Mouse (Mus musculus) kidney, adult 9 months (tissue): ENCODE results near the gene Chst10.
A peak's percentile ranks its signal among the peaks of the same experiment; 100 is the strongest.

ENCODE experiments used
- DNase-seq: peaks from one replicate; pipeline ENCODE4 v3.0.0; 2022

The Chst10 gene

DNA sequence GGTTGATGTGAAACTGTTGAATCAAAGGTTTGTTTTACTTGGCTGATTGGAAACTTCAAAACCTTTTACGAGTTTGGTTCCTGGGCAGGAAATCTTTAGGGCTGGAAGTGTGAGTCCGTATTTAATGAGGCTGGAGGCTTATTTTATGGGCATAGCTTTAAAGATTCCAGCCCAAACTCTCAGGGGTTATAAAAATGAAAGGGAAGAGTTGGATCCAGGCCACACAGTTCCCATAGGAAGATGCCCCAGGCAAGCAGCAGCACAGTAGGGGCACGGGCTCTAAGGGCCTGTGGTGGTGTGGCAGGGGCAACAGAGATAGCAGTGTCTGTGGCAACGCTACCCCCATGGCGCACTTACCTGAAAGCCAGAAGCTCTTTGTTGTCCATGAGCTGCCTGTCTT lies 31.7 kb downstream of the Chst10 start:
- no peak for DNase-seq

DNA sequence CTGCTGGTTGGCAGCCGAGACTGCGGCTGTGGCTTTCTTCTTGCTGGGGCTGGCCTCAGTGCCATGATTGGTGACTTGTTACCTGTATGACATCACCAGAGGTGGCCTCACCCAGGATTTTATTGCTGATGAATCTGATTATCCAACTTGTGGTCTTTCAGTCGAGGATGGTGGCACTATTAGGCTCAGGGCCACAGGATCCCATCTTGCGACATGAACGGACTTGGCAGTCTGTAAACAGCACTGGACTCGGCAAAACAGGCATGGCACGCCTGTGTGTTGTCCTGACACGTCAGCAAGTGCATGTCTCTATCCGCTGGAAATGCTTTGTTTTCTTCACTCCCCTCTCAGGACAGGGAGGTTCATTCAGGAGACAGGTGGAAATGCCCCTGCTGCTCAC lies 33.6 kb downstream of the Chst10 start:
- DNase-seq, result no peak

DNA sequence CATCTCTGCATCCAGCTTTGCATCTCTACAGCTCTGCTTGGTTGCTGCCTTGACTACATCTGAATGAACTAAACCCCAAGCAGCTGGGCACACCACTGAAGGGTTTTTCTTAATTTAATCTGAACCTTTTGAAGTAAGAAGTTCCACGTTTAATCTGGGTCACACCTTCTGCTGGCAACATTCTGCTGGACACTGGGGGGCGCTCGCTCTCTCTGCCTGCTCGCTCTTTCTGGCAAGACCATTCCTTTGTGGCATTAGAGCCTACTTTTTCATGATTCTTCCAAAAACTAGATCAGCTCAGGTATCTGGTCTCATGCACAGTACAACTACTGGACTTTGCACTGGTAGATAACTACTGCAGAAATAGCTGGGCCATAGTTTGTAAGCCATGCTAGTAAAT lies 35.7 kb downstream of the Chst10 start:
- DNase-seq, result no peak

DNA sequence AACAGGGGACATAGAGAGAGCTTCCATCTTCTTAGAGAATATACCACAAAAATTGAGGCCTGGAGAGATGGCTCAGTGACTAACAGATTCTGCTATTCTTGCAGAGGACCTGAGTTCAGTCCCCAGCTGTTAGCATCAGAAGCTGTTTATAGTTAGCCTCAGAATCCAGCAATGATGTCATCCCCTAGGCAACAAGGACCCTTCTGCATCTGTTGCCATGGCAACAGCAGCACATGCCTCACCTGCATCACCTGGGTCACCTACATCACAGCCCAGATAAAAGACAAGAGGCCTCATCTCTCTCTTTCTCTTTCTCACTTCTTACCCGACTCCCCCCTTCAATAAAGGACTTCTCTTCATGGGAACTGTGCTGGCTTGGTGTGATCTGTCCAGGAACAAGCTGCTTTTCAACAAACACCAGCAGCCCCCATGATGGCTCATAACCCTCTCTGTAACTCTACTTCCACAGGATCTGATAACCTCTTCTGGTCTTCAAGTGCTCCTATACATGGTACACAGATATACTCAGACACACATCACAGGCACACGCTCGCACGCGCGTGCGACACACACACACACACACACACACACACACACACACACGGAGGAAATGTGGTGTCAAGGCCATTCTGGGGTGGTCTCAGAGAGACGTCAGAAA lies 37.0 kb downstream of the Chst10 start:
- DNase-seq, result no peak

DNA sequence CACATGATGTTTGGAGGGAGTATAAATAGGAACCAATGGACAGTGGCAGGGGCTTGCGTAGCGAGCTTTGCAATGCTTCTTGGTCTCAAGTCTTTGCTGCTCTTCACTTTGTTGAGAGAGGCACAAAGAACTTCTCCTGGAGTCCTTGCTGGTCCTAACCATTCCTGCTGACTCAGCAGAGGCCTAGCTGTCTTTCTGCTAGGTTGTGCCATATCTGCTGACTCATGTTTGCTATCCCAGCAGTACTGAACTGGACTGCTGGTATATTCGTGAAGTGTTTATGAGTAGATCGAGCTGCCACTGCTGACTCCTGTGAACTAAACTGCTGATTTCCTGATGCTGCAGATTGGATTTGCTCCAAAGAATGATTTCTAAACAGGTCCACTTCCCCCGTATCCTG lies 37.8 kb downstream of the Chst10 start:
- no peak for DNase-seq

DNA sequence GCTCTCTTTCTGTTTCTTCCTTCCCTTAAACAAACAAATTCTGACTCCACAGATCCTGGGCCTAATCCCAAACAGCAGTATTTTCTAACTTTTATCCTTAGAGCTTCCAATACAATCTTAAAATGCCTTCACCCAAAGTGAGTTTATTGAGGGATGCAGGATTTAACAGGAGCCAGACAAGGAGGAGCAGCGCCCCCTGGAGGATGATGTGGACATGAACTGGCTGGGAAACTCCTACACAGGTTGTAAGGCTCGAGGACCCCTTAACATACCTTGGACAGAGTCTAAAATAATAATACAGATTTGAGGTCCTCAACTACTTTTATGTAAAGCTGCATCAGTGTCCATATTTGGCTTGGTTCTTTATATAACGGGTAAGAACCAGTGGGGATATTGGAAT lies 41.8 kb downstream of the Chst10 start:
- peak; percentile 17 for DNase-seq

DNA sequence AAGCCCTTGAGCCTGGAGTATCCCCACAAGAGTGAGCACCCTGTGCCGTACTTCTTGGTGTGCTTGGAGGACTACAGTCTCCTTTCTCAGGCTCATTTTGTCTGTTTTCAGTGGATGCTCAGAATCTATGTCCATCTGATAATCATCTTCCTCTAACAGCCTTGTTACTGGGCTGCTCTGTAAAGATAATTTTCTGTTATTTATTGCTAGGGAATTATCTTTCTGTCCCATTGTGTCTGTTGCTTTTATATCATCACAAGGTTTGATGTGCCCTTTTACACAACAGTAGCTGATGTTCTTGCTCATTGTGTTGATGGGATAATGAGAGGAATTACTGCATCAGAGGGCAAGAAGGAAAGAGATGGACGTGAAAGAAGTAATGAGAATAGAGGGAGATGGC lies 45.7 kb downstream of the Chst10 start:
- DNase-seq, result no peak

DNA sequence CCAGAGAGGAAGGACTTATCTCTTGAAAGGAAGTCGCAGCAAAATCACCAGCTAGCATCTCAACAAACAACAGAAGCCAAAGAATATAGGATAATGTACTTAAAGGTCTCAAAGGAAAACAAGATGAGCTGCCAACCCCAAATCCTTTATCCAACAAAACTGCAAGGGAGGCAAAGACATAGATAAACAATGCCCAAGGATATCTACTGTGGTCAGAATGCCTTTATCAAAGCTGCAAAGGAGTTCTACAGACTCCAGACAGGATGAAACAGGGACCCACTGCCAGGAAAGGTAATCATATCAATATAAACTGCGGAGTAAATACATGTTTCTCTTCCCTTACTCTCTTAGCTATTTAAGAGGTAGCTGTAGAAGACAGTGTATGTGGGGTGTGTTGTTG lies 47.3 kb downstream of the Chst10 start:
- no peak for DNase-seq

DNA sequence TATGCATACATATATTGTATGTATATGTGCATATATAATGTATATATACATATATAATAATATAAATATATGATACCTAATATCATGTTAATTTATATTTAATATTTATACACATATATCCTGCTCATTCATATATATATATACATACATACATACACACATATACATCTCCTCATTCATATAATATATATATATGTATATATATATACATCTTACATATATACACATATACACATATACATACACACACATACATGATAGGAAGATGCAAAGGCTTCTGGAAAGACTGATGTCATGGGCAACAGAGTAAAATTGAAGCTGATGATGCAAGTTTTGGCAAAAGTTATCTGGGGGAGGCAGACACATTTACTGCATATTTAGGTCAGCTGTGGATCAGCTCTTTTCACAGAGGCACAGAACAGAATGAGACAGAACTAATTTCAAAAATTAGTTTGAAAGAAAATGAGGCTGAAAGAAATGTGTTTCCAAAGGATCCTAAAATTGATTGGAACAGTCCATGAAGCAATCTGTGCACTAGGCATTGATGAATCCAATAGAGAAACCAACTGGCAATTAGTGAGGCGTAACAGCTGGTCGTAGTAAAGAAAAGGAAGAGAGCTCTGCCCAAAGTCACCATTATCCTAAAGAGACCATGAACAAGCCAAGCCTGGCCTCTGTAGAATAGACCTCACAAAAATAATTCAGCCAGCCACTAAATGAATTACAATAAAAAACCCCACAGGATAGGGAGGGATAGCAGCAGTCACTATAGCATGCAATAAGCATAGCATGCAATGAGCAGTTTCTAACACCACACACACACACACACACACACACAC lies 49.3 kb downstream of the Chst10 start:
- no peak for DNase-seq

DNA sequence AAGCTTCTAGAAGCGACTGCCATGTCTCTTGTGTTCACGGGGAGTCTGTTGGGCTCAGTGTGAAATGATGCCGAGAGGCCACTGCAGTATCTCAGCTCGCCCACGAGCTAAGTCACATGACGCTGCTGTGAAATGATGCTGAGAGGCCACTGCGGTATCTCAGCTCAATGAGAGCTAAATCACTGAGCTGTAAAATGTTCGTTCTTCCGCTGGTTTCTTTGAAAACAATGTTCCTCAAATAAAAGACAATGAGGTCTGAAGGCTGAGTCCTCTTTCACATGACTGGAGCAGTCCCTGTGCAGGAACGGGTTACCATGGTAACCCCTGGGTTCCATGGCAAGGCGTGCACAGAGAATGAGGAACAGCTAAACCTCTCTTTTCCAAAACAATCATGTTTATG lies 50.0 kb downstream of the Chst10 start:
- no peak for DNase-seq

DNA sequence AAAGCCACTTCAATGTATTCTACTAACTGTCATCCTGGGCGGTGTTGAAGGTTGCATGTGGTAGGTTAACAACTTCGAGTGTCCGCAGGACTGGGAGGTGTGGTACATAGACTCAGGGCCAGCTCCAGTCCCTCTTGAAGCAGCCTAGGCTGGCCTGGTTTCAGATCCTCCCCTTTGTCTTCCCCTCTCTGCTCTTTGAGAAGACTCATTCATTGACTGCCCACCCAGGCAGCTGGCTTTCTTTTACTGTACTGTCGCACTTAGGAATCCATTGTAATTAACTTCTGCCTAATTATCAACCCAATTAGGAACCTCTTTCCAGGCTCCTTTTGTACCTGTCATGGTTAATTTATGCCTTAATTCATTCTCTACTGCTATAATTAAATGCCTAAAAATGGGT lies 54.7 kb downstream of the Chst10 start:
- no peak for DNase-seq

DNA sequence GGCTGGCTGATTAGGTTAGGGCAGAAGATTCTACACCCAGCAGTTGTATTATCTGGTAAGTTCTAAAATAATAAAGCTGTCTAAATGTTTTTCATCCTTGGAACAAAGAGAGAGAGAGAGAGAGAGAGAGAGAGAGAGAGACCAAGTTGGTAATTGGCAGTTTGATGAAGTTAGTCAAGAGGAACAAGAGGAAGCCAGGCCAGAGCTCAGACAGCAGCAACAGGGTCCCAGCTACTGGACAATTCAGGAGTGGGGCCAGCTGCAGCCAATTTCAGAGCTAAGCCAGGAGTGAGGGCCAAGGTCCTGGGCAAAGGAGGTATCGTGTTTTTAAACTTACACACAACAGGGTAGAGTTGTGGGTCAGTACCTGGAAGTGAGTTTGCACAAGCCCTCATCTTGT lies 55.1 kb downstream of the Chst10 start:
- DNase-seq, result no peak

DNA sequence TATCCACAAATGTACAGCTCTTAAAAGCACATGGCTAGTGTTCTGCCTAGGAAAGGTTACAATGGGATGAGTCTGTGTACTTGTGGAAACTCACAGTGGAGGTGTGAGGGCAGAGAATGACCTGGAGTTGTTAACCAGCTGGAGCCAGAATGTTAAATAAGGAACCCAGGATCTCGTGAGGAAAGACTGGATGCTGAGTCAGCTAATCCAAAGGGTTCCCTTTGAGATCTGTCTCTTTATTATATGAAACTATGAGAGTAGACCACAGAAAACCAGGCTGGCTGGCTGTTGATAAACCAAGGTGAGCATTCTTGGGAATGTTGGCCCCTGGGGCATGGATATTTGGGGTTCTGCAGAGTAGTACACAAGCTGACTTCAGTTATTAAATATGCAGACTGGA lies 58.0 kb downstream of the Chst10 start:
- no peak for DNase-seq

DNA sequence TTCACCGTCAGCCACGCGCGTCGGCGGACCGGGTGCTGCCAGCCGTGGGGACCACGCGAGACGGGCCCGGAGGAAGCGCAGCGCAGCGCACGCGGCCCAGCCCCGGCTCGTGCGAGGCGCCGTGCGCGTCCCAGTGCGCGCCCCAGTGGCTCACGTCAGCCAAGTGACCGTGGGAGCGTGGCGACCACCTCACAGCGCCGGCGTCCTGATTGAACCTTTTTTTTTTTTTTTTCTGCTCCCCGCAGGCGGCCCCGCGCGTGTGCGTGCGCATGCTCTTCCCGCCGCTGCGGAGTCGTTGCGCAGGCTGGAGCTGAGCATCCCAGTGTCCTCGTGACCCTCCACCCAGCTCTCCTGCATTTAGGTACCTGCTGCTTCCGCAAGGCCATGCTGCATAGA lies 61.5 kb downstream of the Chst10 start, which contains the start of gene Lonrf2:
TSS of gene Lonrf2 (minus strand) at position 235 of the 396 bp plus-strand sequence.
- no peak for DNase-seq

DNA sequence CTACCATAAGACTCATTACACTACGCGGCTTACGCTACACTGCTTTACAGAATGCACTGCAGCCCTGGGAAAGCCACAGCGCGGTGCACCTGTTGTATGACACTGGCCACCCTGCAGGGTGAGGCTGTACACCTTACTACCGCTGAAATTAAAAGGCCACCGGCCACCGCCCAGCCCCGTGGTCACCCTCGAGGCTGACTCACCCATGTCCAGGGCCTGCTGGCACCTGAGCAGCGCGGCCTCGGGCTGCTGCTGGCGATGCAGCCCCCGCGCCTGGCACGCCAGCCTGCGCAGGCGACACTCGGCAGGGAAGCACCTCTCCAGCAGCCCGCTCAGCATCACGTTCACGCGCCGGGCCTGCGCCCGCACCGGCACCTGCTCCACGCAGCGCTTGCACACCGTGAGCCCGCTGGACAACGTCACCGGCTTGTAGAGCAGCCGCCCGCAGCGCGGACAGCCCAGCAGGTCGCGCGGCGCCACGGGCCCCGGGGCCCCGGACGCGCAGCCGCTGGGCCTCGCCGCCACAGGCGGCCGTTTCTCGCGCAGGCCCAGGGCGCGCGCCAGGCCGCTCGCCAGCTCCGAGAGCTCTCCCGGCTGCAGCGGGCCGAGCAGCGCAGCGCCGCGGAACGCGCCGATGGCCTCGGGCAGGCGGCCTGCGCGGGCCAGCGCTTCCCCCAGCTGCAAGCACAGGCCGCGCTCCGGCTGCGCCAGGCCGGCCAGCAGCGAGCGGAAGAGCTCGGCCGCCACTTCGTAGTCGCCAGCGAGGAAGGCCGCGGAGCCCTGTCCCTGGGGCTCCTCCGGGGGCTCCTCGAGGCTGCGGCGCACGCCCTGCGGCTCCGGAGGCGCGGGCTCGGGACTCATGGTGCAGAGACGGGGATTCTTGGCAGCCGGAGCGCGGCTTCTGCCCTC lies 62.1 kb downstream of the Chst10 start:
- DNase-seq, result no peak

DNA sequence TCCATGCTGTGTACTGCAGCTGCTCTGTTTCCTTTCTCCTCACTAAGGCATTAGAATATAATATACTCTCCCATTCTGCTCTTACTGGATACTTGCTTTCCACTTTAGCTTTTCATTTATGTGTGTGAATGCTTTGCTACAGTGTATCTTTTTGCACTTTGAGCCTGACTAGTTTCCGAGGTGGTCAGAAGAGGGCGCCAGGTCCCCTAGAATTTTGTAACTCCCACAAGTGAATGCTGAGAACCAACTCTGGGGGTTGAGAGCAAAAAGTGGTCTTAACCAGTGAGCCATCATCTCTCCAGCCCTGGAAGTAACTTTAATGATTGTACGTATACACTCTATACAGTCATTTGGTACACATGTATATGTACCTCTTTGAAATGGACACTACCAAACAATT lies 63.1 kb downstream of the Chst10 start:
- DNase-seq, result no peak

DNA sequence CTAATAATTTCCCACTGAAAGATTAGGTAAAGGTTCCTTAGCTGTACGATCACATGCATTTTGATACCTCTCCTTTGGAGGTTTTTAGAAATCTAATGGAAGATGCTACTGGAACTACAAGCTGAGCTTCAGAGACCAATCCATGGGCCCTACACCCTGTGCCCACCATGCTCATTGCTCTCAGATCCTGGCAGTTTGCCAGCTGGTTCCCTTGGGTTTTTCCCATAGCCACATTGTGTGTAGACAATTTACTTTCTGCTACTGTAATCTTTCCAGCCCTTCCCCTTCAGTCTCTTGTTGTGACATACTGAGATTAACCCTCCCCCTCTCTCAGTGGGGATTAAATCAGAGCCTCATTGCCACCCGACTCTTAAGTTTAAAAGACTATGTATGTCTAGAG lies 73.0 kb downstream of the Chst10 start:
- no peak for DNase-seq

DNA sequence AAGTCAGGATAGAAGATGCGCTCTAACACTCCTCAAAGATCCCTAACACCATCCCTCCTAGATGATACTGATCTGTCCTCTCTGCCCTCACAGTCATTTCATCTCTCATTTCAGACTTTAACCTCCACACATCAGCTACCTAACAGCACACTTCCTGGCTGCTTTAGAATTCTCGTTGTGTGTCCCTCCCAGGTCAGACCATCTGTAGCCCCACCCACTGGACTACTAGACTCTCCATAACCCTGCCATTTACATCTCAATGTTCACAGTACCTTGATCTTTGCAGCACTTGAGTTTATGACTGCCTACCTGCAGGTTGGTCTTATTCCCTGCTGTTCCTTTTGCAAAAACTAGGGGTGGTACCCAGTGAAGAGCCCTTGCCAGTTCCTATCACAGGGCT lies 74.1 kb downstream of the Chst10 start:
- no peak for DNase-seq

DNA sequence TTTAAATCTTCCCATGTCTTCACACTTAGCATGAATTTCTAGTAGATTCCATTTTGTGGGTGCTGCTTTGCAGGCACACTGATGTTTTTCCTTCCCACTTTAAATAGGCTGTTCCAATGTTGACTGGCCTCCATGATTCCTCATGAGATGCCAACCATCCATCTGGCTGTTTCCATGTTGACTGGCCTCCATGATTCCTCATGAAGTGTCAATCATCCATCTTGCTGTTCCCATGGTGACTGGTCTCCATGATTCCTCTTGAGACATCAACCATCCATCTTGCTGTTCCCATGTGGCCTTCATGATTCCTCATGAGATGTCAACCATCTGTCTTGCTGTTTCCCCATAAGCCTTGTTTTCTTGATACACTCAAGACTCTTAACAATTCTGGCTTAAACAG lies 78.3 kb downstream of the Chst10 start:
- no peak for DNase-seq

DNA sequence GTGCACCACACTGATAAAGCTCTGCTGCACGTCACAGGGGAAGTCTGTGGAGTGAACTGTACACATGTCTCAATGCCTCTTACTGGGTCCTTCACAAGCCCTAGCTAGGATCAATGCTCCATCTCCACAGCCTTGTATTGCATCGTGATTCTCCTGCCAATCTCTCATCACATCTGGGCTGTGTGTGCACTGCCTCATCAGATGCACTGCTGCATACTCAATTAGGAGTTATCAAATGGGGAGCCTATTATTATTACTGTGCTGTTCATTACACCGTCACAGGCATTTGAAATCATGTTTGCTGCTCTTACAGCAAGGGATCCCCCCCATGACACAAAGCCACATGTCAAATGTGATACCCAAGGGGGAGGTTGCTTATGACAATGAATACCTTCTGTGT lies 80.3 kb downstream of the Chst10 start:
- no peak for DNase-seq

DNA sequence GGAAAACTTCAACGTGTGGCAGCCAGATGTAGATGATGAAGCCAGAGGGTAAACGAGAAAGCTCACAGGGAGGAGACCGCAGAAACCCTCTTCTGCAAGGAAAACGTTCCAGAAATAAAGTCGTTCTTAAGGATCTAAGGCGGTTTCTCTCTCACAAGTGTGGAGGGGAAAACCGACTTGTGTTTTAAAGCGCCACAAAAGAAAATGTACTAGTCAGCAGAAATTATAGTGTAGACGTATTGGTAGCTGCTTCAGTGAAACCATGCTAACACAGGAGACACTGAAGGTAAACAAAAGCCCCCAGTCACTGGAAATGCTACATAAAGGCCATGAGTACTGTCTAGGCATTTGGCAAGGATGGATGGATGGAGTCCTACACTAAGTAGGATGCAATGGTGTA lies 80.7 kb downstream of the Chst10 start:
- no peak for DNase-seq

DNA sequence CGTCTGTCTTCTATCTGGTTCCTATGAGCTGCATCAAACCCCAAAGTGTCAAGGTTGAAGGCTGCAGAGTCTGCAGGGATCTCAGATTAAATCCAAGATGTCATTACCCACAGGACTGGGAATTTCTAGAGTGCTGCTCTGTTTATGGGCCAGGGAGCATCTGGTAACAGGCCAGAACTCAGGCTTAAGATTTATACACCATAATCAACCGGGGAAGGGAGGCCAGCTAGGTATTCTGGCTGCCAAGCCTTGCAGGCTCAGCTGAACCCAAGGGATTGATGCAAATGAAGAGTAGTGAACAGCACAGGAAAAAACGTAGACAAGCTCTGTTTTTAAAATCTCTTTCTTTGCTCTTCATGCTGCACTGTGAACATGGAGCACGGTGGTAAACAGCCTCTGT lies 81.7 kb downstream of the Chst10 start:
- no peak for DNase-seq
